Mouse (Mus musculus): ENCODE results near the gene Abcg1.

Abcg1 gene

DNA sequence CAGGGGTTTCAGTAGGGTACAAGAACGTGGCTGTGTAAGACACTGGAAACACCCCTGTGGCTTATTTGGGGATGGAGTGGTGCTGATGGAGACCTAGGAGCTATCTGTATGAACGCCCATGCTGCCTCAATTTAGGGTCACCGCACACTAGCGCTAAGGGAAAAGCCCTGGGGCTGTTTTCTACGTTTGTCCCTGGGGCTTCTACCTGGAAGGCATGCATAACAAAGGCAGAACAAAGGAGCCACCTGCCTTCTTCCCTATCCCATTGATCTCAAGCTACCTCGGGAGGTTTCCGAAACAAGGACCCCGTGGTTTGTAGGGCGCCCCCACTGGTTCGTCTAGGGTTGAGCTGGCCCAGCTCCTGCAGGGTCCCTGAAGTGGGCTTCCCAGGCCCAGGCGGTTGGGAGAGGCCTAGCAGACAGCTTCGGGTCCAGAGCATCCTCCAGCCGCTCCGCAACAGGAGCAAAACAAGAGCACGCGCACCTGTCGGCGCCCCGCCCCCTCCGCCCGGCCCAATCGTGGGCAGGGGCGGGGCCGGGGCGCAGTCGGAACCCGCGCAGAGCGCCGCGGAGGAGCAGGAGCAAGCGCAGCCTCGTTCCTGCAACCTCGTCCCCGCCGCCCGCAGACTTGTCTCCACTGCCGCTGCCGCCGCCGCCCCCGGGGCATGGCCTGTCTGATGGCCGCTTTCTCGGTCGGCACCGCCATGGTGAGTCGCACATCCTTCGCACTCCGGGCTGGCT lies at the start of gene Abcg1:
Gene Abcg1, plus strand, starts transcription at position 525 of the 740 bp plus-strand sequence.
- DNase-seq (ENCODE audit: low read depth, low spot score) = peak; percentile 69

GRCm38 (mm10) chr17:31008416-31008815 lies 49.1 kb upstream of the Abcg1 start:
- DNase-seq (ENCODE audit: low read depth, low spot score) = no peak

DNA sequence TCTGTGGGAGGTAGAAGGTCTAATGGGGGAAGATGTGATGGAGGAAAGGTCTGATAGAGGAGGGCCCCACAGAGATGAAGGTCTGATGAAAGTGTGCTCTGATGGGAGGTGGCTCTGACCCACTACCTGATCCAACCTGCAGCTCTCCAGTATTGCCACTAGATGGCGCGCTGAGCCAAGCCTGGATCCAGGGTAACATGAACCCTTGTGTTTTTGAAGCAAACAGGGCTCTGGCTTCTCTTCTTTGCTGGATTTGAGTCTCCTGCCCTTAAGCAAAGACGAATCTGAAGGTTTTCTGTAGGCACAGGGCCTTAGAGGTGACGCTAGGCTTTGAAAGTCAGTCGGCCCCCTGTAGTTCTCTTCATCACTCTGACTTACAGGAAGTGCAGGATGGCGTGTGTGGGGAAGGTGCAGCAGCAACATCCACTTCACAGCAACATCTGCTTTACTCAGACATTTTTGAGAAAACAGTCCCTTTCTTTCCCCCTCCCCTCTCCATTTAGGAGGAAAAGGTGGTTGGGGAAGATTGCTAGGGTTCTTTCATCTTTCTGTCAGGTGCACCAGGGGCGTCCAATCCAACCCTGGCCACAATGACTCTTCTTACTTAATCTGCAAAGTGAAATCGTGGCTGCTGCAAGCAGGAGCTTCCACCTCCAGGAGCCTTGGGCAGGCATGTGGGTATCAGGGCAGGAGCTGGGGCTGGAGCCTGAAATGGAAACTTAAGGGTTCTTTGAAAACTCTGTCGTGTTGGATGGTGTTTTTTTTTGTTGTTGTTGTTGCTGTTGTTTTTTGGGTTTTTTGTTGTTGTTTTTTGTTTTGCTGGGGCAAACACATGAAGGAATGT lies 45.7 kb upstream of the Abcg1 start:
- no peak for DNase-seq (ENCODE audit: low read depth, low spot score)

DNA sequence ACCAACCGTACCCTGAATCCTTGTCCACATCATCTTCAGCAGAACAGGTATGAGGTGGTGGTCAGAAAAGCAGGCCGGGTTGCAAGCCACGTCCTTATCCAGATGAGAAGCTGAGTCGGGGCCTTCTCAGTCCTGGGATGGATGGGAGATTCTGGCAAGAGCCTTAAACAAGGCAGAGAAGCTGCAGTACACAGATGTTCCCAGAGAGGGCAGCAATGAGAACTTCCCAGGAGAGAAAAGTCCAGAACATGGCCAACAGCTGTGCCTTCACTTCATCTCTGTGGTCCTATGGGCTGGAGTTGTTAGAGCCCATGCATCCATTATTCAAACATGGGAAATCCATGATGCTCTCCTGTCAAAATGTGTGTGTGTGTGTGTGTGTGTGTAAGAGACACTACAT lies 39.2 kb upstream of the Abcg1 start:
- DNase-seq (ENCODE audit: low read depth, low spot score) = no peak

GRCm38 (mm10) chr17:31019505-31019904 lies 38.0 kb upstream of the Abcg1 start:
- no peak for DNase-seq (ENCODE audit: low read depth, low spot score)

DNA sequence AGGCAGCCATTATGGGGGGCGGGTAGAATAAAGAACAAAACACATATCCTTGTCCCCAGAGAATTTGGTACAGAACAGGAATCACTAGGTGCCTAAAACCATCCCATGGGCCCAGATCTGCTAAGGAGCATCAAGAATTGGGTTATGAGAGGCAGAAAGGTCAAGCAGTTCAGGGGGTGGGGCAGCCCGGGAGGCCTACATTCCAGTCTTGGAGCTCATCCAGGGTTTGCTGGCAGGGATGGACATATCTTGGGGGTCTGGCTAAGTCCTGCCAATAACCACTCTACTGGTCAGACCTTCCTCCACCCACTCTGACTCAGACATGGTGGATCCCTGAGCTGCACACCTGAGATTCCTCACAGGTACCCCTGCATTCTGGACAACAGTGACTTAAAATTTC lies 37.4 kb upstream of the Abcg1 start:
- no peak for DNase-seq (ENCODE audit: low read depth, low spot score)

DNA sequence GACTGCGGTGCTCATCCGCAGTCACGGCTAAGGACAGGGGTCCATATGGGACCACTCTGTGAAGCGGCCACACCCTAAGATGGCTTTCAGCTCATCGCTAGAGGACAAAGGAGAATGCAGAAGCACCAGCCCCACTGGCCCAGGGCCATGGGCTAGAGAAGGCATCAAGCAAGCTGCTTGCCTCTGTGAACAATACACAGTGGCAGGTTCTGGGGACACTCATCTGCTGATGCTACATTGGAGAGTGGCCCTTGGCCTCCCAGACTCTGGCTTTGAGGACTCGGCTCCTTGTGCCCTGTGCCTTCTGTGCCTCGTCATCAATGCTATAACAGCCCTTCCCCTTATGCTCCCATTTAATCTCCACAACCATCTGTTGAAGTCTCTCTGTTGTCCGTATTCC lies 36.2 kb upstream of the Abcg1 start:
- DNase-seq (ENCODE audit: low read depth, low spot score) = no peak

- DNase-seq (ENCODE audit: low read depth, low spot score) = no peak
These were observed 33.2 kb upstream of the Abcg1 start for GRCm38 (mm10) chr17:31024125-31024781.

- no peak for DNase-seq (ENCODE audit: low read depth, low spot score)
These were observed 32.7 kb upstream of the Abcg1 start for GRCm38 (mm10) chr17:31024782-31025125.

- DNase-seq (ENCODE audit: low read depth, low spot score) = no peak
These were observed 30.5 kb upstream of the Abcg1 start for GRCm38 (mm10) chr17:31026986-31027385.

- no peak for DNase-seq (ENCODE audit: low read depth, low spot score)
These were observed 29.8 kb upstream of the Abcg1 start for GRCm38 (mm10) chr17:31027723-31028122.

GRCm38 (mm10) chr17:31028821-31029370 lies 28.6 kb upstream of the Abcg1 start:
- DNase-seq (ENCODE audit: low read depth, low spot score) = no peak

- DNase-seq (ENCODE audit: low read depth, low spot score) = no peak
These were observed 28.1 kb upstream of the Abcg1 start for GRCm38 (mm10) chr17:31029407-31029806.

- no peak for DNase-seq (ENCODE audit: low read depth, low spot score)
These were observed 25.1 kb upstream of the Abcg1 start for GRCm38 (mm10) chr17:31032341-31032740.

DNA sequence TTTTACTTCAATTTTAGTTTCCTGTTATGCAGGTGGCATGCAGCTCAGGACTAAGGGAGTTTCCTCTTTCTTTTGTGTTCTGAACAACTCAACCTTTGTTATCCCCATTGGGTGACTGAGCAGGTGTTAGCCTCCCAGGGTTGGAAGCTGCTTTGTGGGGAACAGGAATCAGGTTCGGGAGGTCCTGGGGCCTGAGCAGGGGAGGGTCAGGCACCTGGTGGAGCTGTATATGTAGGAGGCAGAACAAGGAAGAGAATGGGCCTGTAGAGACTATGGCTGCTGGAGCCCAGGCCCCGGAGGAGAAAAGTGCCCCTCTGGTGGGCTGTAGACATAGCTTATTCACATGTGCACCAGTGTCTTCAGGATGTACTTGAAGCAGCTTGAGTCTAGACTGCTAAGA lies 24.2 kb upstream of the Abcg1 start:
- no peak for DNase-seq (ENCODE audit: low read depth, low spot score)

DNA sequence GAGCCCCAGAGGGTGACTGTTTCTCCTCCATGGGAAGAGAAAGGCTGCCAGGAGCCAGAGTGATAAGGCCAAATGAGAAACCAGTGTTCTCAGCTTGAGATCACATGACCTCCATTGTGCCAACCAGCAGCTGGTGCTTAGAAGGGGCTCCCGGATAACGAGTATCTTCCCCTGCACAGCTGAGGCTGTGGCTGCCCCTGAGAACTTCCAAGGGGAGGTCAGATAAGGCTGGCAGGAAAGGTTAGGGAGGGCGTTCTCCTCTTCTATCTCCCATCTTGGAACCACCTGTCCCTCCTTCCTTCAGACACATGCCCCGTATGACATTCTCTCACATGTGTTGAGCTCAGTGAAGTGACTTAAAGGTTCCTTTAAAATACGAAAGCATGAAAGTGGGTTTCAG lies 23.3 kb upstream of the Abcg1 start:
- DNase-seq (ENCODE audit: low read depth, low spot score) = no peak

DNA sequence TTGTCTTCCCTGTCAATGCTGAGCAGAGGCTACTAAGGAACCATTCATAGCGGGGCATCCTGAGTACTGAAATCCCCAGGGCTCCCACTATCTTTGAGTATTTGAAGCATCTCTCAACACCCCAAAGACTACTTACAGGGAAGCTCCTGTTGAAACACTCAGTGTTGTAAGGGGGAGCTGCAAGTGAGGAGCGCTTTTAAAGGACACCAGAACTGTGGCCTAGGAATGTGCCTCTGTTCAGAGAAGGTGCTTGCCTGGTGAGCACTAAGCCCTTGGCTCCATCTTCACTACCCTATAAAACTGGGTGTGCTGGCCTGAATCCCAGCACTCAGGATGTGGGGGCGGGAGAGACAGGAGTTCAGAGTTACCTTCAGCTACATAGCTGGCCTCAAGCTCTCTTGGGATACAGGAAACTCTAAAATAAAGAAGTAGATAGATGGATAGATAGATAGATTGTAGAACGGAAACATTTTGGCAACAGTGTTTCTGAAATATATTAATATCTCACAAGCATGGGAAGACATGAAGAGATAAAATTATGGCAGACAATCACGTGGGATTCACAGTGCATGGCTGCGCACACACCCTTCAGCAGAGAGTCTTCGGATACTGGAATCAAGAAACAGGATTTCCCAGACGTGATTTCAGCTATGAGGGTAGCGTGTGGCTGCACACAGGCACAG lies 22.7 kb upstream of the Abcg1 start:
- no peak for DNase-seq (ENCODE audit: low read depth, low spot score)

DNA sequence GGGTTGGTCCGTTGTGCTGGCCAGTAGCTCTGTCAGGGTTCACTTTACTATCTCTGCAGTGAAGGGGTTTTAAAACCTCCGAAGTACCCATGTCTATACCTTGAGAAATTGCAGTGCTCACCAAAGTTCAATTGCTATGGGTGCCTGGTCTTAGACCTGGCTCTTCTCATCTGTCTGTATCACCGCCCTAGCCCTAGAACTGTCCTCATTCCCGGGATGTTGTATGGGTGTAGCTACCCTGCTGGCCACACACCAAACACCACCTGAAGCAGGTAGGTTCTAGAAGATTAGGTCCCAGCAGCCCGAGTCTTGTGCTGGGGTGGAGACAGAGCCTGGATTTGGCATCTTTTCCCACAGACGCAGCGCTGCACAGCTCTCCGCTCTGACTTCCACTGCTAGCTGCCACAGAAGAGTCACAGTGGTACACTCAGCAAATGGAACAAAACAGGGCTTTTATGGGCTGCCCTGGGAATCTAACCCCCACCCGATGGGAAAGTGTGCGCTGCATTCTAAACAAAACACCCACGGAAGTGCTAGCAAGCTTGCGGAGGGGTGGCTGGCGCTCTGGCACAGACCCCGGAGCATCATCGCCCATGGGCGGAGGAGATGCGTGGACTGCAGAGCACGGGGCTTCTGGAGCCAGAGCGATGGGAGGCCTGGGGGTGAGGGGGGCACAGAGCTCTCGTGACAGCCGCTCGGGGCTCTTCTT lies 21.2 kb upstream of the Abcg1 start:
- no peak for DNase-seq (ENCODE audit: low read depth, low spot score)

- DNase-seq (ENCODE audit: low read depth, low spot score) = no peak
These were observed 20.1 kb upstream of the Abcg1 start for GRCm38 (mm10) chr17:31037331-31037730.

DNA sequence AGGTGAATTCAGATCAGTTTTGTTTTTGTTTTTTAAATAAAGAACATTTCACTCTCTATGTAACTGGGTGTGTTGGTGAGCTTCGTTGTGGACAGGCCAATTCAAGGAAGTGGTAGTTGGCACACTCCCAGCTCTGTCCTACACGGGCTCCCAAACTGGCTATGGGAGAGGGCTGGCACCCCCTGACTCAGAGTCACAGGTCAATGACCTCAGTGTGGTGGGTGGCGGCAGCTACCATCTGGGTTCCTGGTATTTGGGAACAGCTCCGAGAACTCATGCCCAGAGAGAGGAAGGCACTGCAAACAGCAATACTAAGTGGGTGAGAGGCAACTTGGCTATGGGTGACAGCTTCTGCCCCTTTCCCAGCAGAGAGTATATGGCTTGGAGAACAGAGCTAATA lies 19.1 kb upstream of the Abcg1 start:
- DNase-seq (ENCODE audit: low read depth, low spot score) = no peak

DNA sequence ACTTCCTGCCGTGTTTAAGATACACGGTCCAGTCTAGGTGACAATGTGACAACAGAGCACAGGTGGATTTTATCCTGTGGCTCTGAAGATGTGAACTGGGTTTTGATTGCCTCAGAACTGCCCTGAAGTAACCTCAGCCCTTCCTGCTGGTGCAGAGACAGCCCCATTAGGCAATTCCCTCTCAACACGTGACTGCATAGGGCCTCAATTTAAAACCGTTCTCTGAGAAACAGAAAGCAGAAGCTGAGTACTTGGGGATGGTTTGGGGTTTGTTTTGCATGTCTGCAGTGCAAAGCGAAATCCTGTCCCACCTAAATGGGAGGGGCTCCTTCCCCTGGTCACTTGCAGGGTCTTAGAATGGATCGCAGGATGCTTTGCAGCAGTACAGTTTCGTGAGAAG lies 17.8 kb upstream of the Abcg1 start:
- no peak for DNase-seq (ENCODE audit: low read depth, low spot score)

Measured in brain, embryonic 18.5 days (tissue).